Mouse (Mus musculus): ENCODE measurements around the gene Pklr.

GRCm38 (mm10) chr3:89129908-89130307, 6.0 kb upstream of the Pklr start:
- TF ChIP-seq CTCF (IDR thresholded peaks at IDR 0.05; ENCODE audit: control insufficient read depth, insufficient read depth, insufficient read length): no peak
- no peak for TF ChIP-seq USF1 (IDR thresholded peaks at IDR 0.05; ENCODE audit: low read depth)
- TF ChIP-seq MAX (IDR thresholded peaks at IDR 0.05): no peak
